Mouse (Mus musculus): ENCODE measurements around the gene Acoxl. TPM values are rescaled to one million over a fixed set of nuclear protein-coding genes. Genes with fewer than 3 reads are reported as not detected.

Acoxl gene
- polyA plus RNA-seq, 1 experiment from 2014 or later: not detected

GRCm38 (mm10) chr2:127906973-127907678, 68.5 kb downstream of the Acoxl start:
- no peak for ATAC-seq (ENCODE audit: low FRiP score, low read depth)
- H3K9me3 ChIP-seq: no peaks in the 10 kb centered on the region
- H3K4me3 ChIP-seq: no peak overlapping the region
- H3K4me2 ChIP-seq (replicated peaks): no peak overlapping the region
- H3K27ac ChIP-seq (replicated peaks): no peak overlapping the region
- H3K36me3 ChIP-seq: no peaks in the 10 kb centered on the region
- H3K4me1 ChIP-seq: peaks cover 20% of the 10 kb centered on the region
- no peak overlapping the region for H3K9ac ChIP-seq (replicated peaks)
- peaks cover 19% of the 10 kb centered on the region; the same call in 1 of the 2 replicates for H3K27me3 ChIP-seq
- 47% methylated on average over 6 of the region's 6 CpGs for WGBS

GRCm38 (mm10) chr2:127907679-127908042, 69.0 kb downstream of the Acoxl start:
- no peak for ATAC-seq (ENCODE audit: low FRiP score, low read depth)
- H3K27ac ChIP-seq (replicated peaks): no peak overlapping the region

GRCm38 (mm10) chr2:127908881-127909280, 70.2 kb downstream of the Acoxl start:
- Histone ChIP-seq H3K36me3 (no peaks in the 10 kb centered on the region), H3K4me2 (replicated peaks) (no peak overlapping the region), H3K4me3 (no peak overlapping the region), H3K27ac (replicated peaks) (no peak overlapping the region), H3K9ac (replicated peaks) (no peak overlapping the region), H3K4me1 (peaks cover 20% of the 10 kb centered on the region), H3K9me3 (no peaks in the 10 kb centered on the region), H3K27me3 (peaks cover 19% of the 10 kb centered on the region; the same call in 1 of the 2 replicates)
- WGBS: 56% methylated on average over 7 of the region's 7 CpGs
- ATAC-seq (ENCODE audit: low FRiP score, low read depth): no peak

More at GRCm38 (mm10) chr2:127907679-127908042, 69.0 kb downstream of the Acoxl start:
- H3K36me3 ChIP-seq: no peaks in the 10 kb centered on the region
- H3K9me3 ChIP-seq: no peaks in the 10 kb centered on the region
- H3K4me1 ChIP-seq: peaks cover 20% of the 10 kb centered on the region
- H3K4me2 ChIP-seq (replicated peaks): no peak overlapping the region
- H3K4me3 ChIP-seq: no peak overlapping the region
- peaks cover 19% of the 10 kb centered on the region; the same call in 1 of the 2 replicates for H3K27me3 ChIP-seq
- H3K9ac ChIP-seq (replicated peaks): no peak overlapping the region
- WGBS: 17% methylated on average over 1 of the region's 1 CpGs

GRCm38 (mm10) chr2:127909790-127910189, 71.1 kb downstream of the Acoxl start:
- Histone ChIP-seq H3K9ac (replicated peaks) (no peak overlapping the region), H3K36me3 (no peaks in the 10 kb centered on the region), H3K4me2 (replicated peaks) (no peak overlapping the region), H3K4me1 (peaks cover 20% of the 10 kb centered on the region), H3K9me3 (no peaks in the 10 kb centered on the region), H3K27me3 (0 out of 2 replicates have a peak, but pooled peaks cover 11% of the 10 kb centered on the region), H3K27ac (replicated peaks) (no peak overlapping the region), H3K4me3 (no peak overlapping the region)
- WGBS: 89% methylated on average over 4 of the region's 4 CpGs
- ATAC-seq (ENCODE audit: low FRiP score, low read depth): no peak

GRCm38 (mm10) chr2:127911579-127911978, 72.9 kb downstream of the Acoxl start:
- WGBS: 86% methylated on average over 3 of the region's 3 CpGs
- no peak overlapping the region for H3K9ac ChIP-seq (replicated peaks)
- peaks cover 17% of the 10 kb centered on the region for H3K4me1 ChIP-seq
- H3K27ac ChIP-seq (replicated peaks): no peak overlapping the region
- H3K9me3 ChIP-seq: no peaks in the 10 kb centered on the region
- no peak overlapping the region for H3K4me2 ChIP-seq (replicated peaks)
- ATAC-seq (ENCODE audit: low FRiP score, low read depth): no peak
- H3K36me3 ChIP-seq: no peaks in the 10 kb centered on the region
- H3K4me3 ChIP-seq: no peak overlapping the region
- H3K27me3 ChIP-seq: no peaks in the 10 kb centered on the region

- ATAC-seq (ENCODE audit: low FRiP score, low read depth): no peak
- Histone ChIP-seq H3K36me3 (no peaks in the 10 kb centered on the region), H3K4me3 (no peak overlapping the region), H3K27me3 (no peaks in the 10 kb centered on the region), H3K4me2 (replicated peaks) (no peak overlapping the region), H3K27ac (replicated peaks) (no peak overlapping the region), H3K4me1 (no peaks in the 10 kb centered on the region), H3K9me3 (no peaks in the 10 kb centered on the region), H3K9ac (replicated peaks) (no peak overlapping the region)
- WGBS: 88% methylated on average over 5 of the region's 5 CpGs
These were observed 75.4 kb downstream of the Acoxl start for GRCm38 (mm10) chr2:127914047-127914446.

- no peaks in the 10 kb centered on the region for H3K27me3 ChIP-seq
- ATAC-seq (ENCODE audit: low FRiP score, low read depth): no peak
- no peak overlapping the region for H3K4me3 ChIP-seq
- H3K27ac ChIP-seq (replicated peaks): no peak overlapping the region
- no peak overlapping the region for H3K9ac ChIP-seq (replicated peaks)
- no peaks in the 10 kb centered on the region for H3K4me1 ChIP-seq
- no peaks in the 10 kb centered on the region for H3K36me3 ChIP-seq
- no peak overlapping the region for H3K4me2 ChIP-seq (replicated peaks)
- no peaks in the 10 kb centered on the region for H3K9me3 ChIP-seq
- 76% methylated on average over 7 of the region's 7 CpGs for WGBS
These were observed 78.2 kb downstream of the Acoxl start for GRCm38 (mm10) chr2:127916804-127917410.

- ATAC-seq (ENCODE audit: low FRiP score, low read depth): no peak
- Histone ChIP-seq H3K27me3 (no peaks in the 10 kb centered on the region), H3K4me1 (no peaks in the 10 kb centered on the region), H3K9ac (replicated peaks) (no peak overlapping the region), H3K4me3 (no peak overlapping the region), H3K27ac (replicated peaks) (no peak overlapping the region), H3K36me3 (no peaks in the 10 kb centered on the region), H3K4me2 (replicated peaks) (no peak overlapping the region), H3K9me3 (no peaks in the 10 kb centered on the region)
- 88% methylated on average over 1 of the region's 1 CpGs for WGBS
These were observed 81.1 kb downstream of the Acoxl start for GRCm38 (mm10) chr2:127919740-127920139.

- no peak overlapping the region for H3K27ac ChIP-seq (replicated peaks)
- no peak overlapping the region for H3K4me2 ChIP-seq (replicated peaks)
- no peak overlapping the region for H3K9ac ChIP-seq (replicated peaks)
- H3K27me3 ChIP-seq: no peaks in the 10 kb centered on the region
- no peak for ATAC-seq (ENCODE audit: low FRiP score, low read depth)
- H3K4me1 ChIP-seq: peaks cover 6% of the 10 kb centered on the region
- 65% methylated on average over 22 of the region's 22 CpGs for WGBS
- H3K36me3 ChIP-seq: no peaks in the 10 kb centered on the region
- H3K9me3 ChIP-seq: no peaks in the 10 kb centered on the region
- no peak overlapping the region for H3K4me3 ChIP-seq
These were observed 83.6 kb downstream of the Acoxl start for GRCm38 (mm10) chr2:127922036-127922901.

GRCm38 (mm10) chr2:127923077-127923680, 84.5 kb downstream of the Acoxl start:
- no peaks in the 10 kb centered on the region for H3K9me3 ChIP-seq
- ATAC-seq (ENCODE audit: low FRiP score, low read depth): no peak
- no peaks in the 10 kb centered on the region for H3K36me3 ChIP-seq
- 84% methylated on average over 5 of the region's 5 CpGs for WGBS
- peaks cover 16% of the 10 kb centered on the region for H3K4me1 ChIP-seq
- no peak overlapping the region for H3K9ac ChIP-seq (replicated peaks)
- H3K4me2 ChIP-seq (replicated peaks): no peak overlapping the region
- no peak overlapping the region for H3K27ac ChIP-seq (replicated peaks)
- no peak overlapping the region for H3K4me3 ChIP-seq
- H3K27me3 ChIP-seq: no peaks in the 10 kb centered on the region; the same call in 1 of the 2 replicates

- Histone ChIP-seq H3K9me3 (no peaks in the 10 kb centered on the region), H3K27ac (replicated peaks) (0 out of 2 replicates have a peak overlapping the region, but pooled peaks have one; percentile 1), H3K36me3 (no peaks in the 10 kb centered on the region), H3K4me1 (peaks cover 23% of the 10 kb centered on the region), H3K4me3 (no peak overlapping the region), H3K27me3 (no peaks in the 10 kb centered on the region; the same call in 1 of the 2 replicates), H3K9ac (replicated peaks) (no peak overlapping the region), H3K4me2 (replicated peaks) (no peak overlapping the region)
- WGBS: 50% methylated on average over 9 of the region's 9 CpGs
- ATAC-seq (ENCODE audit: low FRiP score, low read depth): no peak
These were observed 88.1 kb downstream of the Acoxl start for GRCm38 (mm10) chr2:127926679-127927324.

Data from midbrain, embryonic 12.5 days (tissue).